Mouse (Mus musculus) urinary bladder, adult 18-20 months (tissue): ENCODE measurements around the gene Tspan13.

Experiments used
- DNase-seq, 2 experiments: peaks; one replicate each; pipeline ENCODE4 v3.0.0; 2022; ENCODE audit warnings: low spot score in 2 of 2, mixed read lengths in 2 of 2

The Tspan13 gene

DNA sequence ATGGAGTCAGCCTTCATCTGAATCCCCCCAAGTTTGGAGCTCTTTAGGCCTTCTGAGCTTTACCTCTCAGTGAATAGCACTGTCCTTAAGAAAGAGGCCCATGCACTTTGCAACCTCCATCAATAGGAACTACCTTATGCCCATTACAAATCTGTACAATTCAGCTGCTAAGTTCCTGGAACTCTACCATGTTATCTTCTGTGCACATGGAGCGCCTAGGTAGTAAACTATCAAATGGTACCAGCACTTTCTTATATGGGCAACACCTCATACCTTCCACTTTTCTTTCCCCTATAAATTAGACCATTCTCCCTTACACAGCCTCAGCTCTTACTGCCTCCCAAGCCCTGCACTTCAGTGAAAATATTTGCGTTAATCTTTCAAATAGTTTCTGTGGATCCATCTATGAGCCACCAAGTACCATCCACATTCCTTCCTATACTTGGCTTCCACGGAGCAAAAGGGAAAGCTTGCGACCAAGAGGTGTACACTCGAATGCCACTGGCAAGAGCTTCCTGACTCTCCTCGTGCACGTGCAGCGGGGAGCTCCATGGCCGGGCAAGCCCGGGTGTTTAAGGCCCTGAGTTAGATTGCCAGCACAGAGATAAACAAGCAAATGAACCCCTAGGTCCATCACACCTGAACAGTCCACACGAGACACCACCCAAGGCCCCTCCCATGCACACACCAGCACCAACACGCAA lies 11.5 kb downstream of the Tspan13 start:
- DNase-seq = no peak

DNA sequence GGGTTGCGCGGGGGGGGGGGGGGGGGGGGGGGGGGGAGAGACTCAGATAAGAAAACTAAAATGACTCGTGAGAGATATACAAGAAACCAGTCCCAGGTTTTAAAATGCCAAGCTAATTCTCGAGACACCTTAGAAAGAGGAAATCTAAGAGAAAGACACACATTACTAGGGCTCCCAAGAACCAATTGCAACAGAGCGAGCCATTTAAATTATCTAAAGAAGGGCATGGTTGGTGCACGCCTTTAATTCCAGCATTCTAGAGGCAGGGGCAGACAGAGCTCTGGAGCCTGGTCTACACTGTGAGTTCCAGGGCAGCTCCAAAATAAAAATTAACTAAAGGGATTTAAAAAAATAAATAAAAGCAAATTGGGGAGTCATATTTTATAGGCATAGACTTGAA lies 12.6 kb downstream of the Tspan13 start:
- DNase-seq = no peak

DNA sequence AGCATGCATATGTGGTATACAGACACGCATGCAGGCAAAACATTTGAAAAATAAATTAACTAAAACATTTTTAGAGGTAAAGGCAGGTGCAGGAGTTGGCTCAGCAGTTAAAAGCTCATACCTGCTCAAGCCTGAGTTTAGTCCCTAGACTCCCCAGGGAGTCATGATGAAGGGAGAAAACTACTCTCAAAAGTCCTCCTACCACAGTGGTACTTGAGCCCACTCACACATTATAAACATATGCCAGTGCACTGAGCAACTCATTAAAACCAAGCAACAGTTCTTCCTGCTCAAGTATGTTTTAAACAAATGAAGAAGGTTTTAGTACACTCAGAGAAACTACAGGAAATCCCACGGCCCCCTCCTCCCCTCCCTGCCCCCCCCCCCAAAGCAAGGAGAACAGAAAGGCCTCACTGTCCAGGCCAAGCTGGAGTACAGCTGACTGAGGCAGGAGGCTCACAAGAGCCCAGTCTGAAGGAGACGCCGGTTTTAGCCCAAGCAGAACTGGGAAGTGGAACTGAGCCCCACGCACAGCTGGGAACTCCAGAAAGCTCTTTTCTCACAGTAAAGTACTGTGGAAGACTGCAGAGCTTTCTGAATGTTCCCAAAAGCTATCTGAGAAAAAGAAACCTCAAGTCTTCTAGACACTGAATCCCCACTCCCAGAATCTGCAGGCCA lies 13.2 kb downstream of the Tspan13 start:
- DNase-seq = no peak

DNA sequence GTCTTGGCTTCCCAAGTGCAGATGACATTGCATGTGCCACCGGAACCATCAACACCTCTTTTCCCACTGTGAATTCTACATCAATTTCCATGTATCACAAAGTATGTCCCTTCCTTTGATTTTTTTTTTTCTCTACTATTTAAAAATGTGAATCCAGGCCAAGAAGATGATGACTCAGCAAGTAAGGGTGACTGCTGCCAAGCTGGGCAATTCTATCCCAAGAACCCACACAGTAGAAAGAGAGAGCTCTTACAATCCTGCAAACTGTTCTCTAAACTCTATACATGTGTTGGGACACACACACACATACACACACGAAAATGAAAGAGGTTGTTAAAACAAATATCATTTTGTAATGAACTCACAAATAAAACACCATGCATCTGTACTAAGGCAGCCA lies 15.1 kb downstream of the Tspan13 start:
- no peak for DNase-seq

DNA sequence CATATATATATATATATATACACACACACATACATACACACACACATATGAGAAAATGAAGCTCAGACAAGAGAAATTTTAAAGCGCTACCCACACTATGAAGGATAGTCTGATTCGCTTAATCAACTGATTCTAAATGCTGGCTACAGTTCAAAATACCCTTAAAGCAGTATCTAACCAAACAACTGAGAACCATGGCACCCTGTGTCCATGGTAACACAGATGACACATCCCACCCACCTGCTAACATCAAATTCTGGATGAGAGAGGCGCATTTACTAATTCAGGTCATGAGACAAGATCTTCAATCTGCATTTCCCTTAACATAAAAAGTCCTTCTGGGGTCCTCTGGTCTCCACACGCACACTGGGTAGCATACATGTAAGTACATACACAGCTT lies 16.2 kb downstream of the Tspan13 start:
- DNase-seq = no peak

DNA sequence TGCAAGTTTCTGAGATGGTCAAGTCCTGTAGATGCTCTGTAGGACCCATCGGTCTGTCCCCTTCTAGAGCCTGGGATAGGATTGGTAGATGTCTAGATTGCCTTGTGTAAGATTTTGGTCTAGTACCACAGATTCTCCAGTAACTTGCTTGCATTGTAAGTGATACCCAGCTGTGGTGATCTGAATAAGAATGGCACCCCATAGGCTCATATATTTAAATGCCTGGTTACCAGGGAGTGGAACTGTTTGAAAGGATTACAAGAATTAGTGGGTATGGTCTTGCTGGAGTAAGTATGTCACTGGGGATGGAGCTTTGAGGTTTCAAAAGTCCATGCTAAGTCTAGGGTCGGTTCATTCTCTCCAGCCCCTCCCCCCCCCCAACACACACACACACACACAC lies 21.6 kb downstream of the Tspan13 start:
- no peak for DNase-seq

DNA sequence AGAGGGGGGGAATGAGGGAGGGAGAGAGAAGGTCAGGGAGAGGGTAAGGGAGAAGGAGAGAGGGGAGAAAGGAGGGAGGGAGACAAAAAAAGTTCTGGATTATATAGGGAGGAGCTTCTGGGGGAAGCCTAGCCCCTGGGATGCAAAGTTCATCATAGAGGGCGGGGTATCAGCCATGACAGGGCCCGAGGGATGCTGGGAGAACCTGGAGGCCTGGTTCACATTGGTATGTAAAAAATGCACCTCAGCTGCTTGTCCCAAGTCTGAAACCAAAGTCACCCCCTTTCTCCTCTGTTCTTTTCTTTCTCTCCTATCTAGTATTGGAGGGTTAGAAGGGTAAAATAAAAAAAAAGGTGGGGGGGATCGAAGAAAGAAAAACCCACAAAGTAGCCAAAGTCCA lies 22.2 kb downstream of the Tspan13 start:
- DNase-seq = no peak

DNA sequence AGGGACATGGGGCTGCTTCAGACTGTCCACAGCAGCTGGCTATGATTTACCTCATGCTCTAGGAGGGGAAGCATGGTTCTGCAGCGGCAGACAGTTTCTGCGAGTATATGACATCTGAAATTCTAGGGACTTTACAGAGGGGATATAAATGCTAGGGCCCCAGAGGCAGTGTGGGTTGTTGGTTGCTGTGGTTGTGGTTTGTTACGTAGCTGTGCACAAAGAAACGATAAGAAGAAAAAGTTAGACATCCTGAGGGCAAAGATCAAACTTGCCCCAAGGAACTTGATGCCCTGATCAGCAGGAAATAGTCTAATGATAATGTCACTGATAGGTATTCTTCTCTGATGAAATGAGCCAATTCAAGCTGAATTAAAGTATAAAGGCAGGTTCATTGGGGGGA lies 22.7 kb downstream of the Tspan13 start:
- DNase-seq = no peak

DNA sequence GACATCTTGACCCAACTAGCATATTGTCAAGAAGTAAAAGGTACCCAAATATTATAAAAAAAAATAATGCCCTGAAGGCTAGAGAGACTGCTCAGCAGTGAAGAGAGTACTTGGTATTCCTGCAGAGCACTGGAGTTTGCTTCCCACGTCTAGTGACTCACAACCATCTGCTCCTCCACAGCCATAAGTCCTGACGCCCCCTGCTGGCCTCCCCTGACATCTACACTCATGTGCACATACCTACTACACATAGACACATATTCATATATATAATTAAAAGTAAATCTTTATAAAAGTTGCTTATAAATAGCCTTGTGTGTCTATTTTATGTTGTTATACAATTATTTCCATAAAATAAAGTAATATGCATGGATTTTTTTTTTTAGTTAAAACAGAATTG lies 24.5 kb downstream of the Tspan13 start:
- DNase-seq = no peak

DNA sequence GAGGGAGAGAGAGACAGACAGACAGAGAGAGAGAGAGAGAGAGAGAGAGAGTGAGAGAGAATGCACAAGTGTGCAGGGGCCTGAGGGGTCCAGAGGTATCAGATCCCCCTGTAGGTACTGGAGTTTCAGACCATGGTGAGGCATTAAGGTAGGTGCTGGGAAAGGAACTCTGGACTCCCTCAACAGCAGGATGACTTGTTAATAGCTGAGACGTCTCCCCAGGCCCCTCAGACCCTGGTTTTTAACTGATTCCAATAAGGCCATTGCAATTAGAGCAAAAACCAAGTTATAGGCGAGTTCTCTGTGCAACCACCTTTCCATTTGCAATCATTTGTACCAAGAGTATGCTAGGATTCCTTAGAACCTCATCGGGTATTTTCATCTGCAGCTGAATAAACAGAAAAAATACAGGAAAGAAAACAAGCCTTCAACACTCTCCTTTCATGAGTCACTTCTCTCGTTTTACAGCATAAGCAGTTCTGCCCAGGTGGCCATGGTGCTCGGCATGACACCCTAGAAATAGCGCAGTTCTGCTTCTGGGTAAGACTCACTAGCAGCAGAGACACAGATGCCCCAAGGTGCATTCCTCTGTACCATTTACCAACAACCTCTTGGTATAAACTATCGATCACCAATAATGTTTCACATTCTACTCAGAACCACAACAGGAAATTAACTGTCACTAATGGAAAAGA lies 28.9 kb downstream of the Tspan13 start:
- DNase-seq = no peak

DNA sequence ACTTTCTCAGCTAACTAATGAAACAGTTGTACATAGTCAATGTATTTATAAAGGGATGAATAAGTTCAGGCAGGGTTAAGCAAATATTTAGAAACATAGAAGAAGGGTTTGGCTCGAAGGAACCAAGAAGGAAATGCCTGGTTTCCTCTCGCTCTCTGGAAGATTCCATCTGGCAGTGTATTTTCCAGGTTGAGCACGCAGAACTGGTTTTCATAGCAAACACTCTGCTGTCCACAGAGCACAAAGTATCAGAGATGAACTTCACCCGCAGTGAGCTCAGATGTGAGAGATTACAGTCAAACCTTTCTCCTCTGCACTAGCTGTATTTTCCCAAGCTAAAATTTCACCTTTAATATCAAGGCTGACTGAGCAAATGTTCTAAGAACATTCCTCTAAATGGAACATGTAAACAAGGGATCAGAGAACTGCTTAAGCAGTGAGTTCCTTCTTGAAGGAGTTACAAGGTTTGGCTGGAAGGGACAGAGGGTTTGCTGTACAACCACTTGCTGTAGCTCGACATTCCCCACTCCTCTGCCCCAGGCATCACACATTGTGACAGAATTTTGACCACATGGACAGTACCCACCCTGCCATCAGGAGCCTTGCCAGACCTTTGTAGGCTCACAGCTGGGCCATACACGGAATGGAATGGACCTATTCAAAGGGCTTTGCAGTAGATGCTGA lies 33.8 kb downstream of the Tspan13 start:
- DNase-seq = peak in 1 of 2 experiments; percentile 38

DNA sequence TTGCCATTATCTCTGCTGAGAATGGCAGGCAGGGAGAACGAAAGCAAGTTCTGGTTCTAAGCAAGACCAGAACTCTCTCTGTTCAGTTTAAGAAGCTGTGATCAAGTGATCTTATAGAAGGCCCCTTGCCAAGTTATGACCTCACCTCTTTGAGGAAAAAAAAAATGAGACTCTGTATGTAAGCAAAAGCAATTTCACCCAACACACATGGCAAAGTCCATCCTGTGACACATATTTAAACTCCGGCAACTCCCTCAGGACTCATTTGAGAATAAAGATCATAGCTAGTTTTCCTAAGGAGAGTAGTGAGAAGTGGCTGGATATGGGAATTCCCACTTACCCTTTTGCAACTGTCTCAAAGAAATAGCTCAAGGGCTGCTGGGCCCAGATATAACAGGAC lies 34.7 kb downstream of the Tspan13 start:
- no peak for DNase-seq

DNA sequence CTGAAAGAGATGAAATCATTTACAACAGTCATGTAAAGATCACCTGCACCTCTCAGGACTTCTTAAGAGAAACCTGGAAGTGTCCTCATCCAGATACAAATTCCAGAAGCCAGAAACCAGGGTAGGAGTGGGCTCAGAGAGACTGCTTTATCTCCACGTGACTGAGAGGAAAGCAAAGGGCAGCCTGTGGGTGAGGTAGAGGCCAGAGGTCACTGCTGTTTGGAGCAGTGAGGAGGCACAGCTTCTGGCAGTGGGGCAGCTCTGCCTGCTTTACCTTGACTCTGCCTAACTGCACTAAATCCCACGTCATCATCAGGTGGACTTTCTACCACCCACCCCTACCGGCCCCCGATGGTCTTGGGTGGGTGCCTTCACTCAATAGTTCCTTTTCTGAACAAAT lies 37.6 kb downstream of the Tspan13 start:
- DNase-seq = no peak

DNA sequence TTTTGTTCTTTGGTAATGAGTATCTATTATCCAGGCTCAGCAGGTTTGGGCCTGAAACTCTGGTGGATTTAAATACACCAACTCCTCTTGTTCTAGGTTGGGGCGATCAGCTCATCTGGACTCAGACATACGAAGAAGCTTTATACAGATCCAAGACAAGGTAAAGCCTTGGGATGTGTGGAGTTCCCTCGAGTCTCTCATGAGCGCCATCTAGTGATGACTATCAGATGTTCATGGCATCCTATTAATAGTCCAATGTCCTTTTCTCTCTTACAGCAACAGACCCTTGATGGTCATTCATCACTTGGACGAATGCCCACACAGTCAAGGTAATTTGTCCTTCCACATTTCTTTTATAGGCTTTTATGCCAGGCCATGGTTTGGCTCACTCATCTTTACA lies 46.5 kb downstream of the Tspan13 start:
- no peak for DNase-seq

DNA sequence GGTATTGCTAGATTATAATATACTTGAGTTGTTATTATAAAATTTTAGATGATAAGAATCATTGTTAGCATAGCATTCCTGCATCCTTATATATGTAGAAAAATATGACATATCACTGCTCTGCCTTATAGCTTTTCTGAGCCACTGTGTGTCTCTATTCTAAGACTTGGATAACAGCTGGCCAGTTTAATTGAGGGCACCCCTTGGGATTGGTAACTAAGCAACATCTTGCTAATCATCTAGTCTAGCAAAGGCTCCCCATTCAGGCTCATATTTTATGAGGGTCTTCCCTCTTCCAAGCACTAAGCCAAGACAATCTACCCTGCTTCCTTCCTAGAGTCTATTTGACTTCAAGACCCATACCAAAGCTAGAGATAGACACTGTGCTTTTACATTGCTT lies 48.2 kb downstream of the Tspan13 start:
- DNase-seq = no peak

DNA sequence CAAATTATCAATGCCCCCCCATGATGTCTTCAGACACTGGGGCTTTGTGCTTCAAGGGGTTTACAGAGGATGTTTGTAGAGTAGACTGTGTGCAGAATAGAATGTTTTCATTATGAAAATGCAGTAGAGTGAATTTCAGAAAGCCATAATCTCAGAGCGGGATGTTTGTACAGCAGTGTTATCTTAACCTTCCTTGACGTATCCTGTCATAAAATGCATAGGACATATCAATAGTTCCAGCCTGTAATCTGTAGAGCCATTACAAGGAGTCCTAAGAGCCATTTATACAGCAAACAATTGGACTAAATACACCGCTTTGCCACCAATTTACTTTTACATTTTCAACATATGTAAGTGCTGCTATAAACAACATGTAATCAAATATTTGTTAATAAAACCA lies 48.7 kb downstream of the Tspan13 start:
- no peak for DNase-seq

DNA sequence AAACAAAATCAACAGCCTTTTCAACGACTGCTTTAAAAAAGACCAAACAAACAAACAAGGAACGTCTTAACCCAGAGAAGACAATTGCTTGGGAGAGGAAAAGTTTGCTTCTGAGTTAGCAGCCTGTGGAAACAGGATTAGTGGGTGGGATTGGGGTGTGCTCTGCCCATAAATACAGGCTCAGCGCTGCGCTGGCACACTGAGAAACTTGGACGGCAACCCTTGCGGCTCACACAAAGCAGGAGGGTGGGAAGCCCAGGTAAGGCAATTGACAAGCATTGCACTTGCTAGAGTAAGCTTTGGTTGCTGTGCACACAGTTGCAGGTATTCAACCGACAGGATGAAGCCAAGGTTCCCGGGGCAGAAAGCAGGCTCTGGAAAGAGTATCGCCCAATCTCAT lies 49.6 kb downstream of the Tspan13 start, which contains the start of gene Agr2:
Gene Agr2, plus strand, starts transcription at position 197 of the 400 bp plus-strand sequence.
- DNase-seq = no peak

DNA sequence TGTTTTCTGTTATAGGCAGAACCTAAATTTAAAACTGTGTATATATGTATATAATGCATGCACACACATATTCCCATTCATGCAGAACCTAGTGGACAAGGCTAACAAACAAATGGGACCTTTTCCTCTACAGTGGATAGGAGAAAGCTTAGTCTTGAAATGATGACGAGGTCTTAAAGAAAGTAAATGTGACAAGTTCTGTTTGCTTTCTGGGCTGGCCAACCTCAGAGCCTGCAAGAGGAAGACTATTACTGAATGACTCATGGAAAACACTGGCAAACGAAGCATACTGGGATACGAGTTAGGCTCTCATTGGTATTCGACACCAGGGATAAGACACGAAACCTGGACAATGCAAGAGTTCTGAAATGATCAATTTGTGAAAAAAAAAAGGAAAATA lies 57.6 kb downstream of the Tspan13 start:
- DNase-seq = no peak

DNA sequence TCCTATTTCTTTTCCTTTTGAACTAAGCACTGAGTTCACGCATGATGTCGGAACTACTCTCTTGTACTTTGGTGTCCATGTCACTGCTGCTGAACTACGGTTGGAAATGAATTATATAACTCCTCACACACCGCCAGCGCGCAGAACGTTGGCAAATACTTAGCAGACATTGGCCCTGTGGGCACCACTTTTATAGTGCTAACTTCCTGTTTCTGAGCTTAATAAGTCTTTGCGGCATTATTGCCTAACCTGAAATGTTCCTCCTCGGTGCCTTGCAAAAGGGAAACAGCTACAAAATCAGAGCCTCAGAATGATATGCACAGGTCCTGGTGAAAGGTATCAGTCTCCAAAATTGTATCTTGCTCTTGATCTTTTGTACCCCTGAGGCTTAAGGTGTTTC lies 58.8 kb downstream of the Tspan13 start:
- no peak for DNase-seq

DNA sequence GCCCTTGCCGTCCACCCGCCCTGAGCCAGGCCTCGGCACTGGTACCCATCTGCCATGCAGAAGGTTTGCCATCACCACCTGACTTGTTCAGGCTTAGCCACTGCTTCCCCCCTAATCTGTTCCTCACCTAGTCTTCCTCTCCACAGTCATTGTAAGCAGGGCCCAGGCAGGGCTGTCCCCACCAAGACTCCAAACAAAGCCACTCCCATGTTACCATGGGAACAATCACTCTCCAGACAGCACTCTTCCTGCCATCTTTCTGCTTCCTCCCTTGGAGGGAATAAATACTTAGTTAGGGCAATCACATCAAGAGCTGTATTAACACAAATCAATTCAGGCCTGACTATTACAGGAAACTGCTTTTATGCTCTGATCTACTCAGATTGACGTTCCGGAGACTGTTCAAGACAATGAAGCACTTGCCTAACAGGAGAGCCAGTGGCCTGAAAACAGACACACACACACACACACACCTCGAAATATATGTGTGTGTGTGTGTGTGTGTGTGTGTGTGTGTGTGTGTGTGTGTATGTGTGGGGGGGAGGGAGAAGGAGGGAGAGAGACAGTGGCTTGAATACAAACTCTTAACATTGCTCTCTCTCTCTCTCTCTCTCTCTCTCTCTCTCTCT lies 60.5 kb downstream of the Tspan13 start:
- no peak for DNase-seq

DNA sequence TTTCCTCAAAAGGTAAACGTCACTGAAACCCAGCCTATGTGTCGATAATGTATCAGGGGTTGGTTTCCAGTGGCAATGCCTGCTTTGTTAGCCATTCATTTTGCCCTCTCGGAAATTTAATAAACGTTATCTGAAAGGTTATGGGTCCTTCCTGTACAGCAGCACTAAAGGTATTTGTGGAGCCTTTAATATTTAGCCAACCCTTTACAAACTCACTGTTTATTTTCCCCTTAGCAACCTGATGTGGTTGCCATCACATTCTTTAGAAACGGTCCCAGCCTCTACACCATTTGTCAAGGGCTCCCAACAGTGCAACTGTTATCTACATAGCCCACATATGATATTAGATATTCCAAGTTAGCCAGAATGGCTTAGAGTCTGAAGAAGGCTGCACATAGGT lies 62.7 kb downstream of the Tspan13 start:
- DNase-seq = no peak

DNA sequence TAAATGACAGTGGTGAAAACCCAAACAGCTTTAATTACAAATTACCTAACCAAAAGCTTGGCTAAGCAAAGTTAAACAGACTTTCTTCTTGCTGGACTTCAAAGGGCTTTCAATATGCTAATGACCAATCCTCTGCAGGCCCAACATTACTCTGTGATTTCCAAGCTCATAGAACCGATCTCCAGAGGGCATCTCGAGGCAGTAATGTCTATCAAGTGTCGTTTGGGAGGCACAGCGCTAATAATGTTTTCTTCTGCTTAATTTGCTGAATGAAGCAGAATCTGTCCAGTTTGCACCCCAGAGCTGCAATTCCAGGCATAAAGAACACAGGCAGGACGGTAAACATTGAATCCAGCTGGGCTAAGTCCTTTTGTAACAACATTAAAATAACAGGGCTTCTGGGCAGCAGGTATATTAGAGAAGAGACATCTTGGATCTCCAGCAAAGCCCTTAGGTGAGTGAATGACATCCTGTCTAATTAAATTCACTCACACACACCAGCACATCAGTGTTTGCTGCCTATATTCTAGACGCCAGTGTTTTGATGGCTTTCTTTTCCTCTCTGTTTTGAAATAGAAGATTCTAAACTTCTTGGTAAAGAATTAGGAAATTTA lies 64.6 kb downstream of the Tspan13 start:
- DNase-seq = no peak
